Mouse (Mus musculus) lung, postnatal 0 days (tissue): ENCODE data around the gene 1700016D06Rik. TPM values are rescaled to one million over a fixed set of nuclear protein-coding genes. Genes with fewer than 3 reads are reported as not detected.

Experiments used
- ATAC-seq: fragments of 200-750 bp; cut with Nextera tagmentation; 2 replicates; pipeline ENCODE4 v1.8.0; 2017; ENCODE audit warnings: moderate library complexity
- DNase-seq: peaks from one replicate; pipeline ENCODE4 v3.0.0-alpha.2; 2016; ENCODE audit warnings: low spot score
- H3K27ac ChIP-seq: fragments of 300-500 bp; sonication (generic); 2 replicates; pipeline ENCODE4 v1.5.1; 2014; ENCODE audit warnings: antibody characterized with exemption, mild to moderate bottlenecking, low read length, mixed read lengths
- H3K27me3 ChIP-seq: fragments of 300-500 bp; sonication (generic); replicated peaks from 2 replicates; pipeline ENCODE4 v1.6.1; 2014; ENCODE audit warnings: low read length, mixed read lengths; ENCODE audit not compliant: insufficient read depth
- H3K36me3 ChIP-seq: fragments of 300-500 bp; sonication (generic); 2 replicates; pipeline ENCODE4 v1.6.1; 2014; ENCODE audit warnings: low read length, mixed read lengths; ENCODE audit not compliant: insufficient read depth
- H3K4me1 ChIP-seq: fragments of 300-500 bp; sonication (generic); 2 replicates; pipeline ENCODE4 v1.6.1; 2014; ENCODE audit warnings: antibody characterized with exemption, low read depth, low read length, mixed read lengths; ENCODE audit not compliant: insufficient read depth
- H3K4me2 ChIP-seq: fragments of 300-500 bp; sonication (generic); replicated peaks from 2 replicates; pipeline ENCODE4 v1.6.1; 2014; ENCODE audit warnings: low read depth, mild to moderate bottlenecking, low read length, moderate library complexity, mixed read lengths
- H3K4me3 ChIP-seq: fragments of 300-500 bp; sonication (generic); 2 replicates; pipeline ENCODE4 v1.5.1; 2014; ENCODE audit warnings: low read depth, low read length
- H3K9ac ChIP-seq: fragments of 300-500 bp; sonication (generic); replicated peaks from 2 replicates; pipeline ENCODE4 v1.6.1; 2014; ENCODE audit warnings: low read depth, mild to moderate bottlenecking
- H3K9me3 ChIP-seq: fragments of 300-500 bp; sonication (generic); 2 replicates; pipeline ENCODE4 v1.6.1; 2016; ENCODE audit warnings: low read length, mixed read lengths
- CTCF ChIP-seq: IDR thresholded peaks from 2 replicates; pipeline ENCODE4 v1.5.1; 2016; ENCODE audit warnings: antibody characterized with exemption, mild to moderate bottlenecking
- EP300 ChIP-seq: IDR thresholded peaks from 2 replicates; pipeline ENCODE4 v1.6.1; 2016; ENCODE audit warnings: antibody characterized with exemption, mild to moderate bottlenecking, control low read depth
- WGBS: fragments of 180-500 bp; shearing (Covaris S2); extraction: QIAGEN DNeasy Blood & Tissue Kit; methylation state at CpG from one replicate; pipeline ENCODE4 v1.1.7; 2014; 5-methylcytosine and 5-hydroxymethylcytosine counted together
- polyA plus RNA-seq: library from polyadenylated mRNA; unstranded; fragments of >200 nt; fragmentation: Nextera tagmentation; extraction: Ambion mirVana; gene quantifications from 2 replicates; pipeline ENCODE4 v1.2.1, GENCODE M21; 2015

The 1700016D06Rik gene
- polyA plus RNA-seq, 1 experiment from 2014 or later = not detected

DNA sequence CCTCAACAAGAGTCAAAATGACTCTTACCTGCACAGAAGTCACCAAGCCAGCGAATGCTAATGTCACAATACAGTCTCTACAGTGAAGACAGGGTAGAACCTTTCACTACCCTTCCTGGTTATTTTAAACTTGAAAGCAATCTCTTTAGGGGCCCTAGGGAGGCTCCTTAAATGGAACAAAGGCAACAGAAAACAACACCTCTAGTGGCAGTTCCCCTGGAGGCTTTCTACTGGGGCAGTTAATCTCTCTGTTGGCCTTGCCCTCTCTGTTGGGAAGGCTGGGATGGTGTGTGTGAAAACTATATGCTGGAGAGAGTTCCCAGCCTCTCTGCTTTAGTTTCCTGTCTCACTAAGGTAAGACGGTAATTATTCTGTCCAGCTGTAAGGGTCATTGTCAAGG lies 60.3 kb downstream of the 1700016D06Rik start:
- WGBS = 60% methylated on average over 2 of the region's 2 CpGs
- TF ChIP-seq CTCF = no peak
- TF ChIP-seq EP300 = no peak
- no peak for ATAC-seq
- peaks cover 3% of the 10 kb centered on the region; the same call in 1 of the 2 replicates for H3K4me1 ChIP-seq
- H3K27ac ChIP-seq = no peak overlapping the region
- H3K9ac ChIP-seq = no peak overlapping the region
- no peaks in the 10 kb centered on the region for H3K36me3 ChIP-seq
- no peaks in the 10 kb centered on the region for H3K27me3 ChIP-seq
- H3K9me3 ChIP-seq = no peaks in the 10 kb centered on the region
- no peak overlapping the region for H3K4me2 ChIP-seq
- no peak overlapping the region for H3K4me3 ChIP-seq
- DNase-seq = no peak

DNA sequence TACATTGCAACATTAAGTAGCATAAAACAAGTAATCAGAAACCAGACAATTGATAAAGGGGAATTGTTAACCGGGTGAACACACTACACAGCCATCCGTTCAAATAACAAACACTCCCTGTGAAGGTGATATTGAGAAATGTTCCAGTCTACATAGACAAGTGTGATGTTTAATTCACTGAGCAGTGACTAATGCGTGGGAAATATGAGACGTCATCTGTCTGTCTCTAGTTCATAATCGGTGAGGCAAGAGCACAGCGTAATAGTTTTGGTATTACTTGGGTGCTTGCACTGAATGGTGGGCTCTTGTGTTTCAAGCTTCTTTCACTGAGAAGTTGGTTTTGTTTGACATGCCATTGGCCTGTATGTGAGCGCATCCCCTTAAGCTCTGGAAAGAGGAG lies 63.3 kb downstream of the 1700016D06Rik start:
- H3K4me1 ChIP-seq = peaks cover 12% of the 10 kb centered on the region; the same call in 1 of the 2 replicates
- H3K4me3 ChIP-seq = no peak overlapping the region
- H3K4me2 ChIP-seq = no peak overlapping the region
- 78% methylated on average over 7 of the region's 7 CpGs for WGBS
- ATAC-seq = no peak
- no peaks in the 10 kb centered on the region for H3K36me3 ChIP-seq
- no peak for DNase-seq
- H3K9me3 ChIP-seq = no peaks in the 10 kb centered on the region
- no peaks in the 10 kb centered on the region for H3K27me3 ChIP-seq
- no peak overlapping the region for H3K27ac ChIP-seq
- no peak for TF ChIP-seq EP300
- TF ChIP-seq CTCF = no peak
- no peak overlapping the region for H3K9ac ChIP-seq

DNA sequence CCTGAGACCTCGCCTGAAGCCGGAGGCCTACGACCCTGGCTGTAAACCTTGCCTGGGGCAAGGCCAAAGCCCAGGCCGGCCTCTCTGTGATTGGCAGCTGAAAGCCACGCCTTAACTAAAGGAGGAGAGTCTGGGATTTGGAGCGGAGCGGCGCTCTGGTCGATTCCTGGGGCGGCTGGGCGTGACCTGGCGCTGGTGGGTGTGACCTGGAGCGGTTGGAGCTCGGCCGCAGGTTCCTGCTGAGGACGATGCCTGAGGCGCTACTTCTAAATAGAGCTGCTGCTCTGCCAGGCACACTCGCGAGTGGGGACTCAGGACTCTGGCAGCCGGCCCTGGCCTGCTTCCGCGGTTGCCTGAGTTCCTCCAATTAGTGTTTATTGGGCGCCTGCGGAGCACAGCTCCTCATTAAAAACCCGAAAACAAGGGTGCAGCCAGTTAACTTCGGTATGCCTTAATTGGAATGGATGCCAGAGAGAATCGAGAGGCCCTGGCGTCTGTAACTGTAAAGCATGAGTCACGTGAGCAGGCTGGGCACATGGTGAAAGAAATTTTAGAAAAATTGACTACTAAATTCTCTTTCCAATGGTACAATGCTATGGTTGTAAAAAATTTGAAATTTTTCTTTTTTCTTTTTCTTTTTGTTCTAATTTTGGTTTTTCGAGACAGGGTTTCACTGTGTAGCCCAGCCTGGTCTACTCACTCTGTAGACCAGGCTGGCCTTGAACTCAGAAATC lies 64.4 kb downstream of the 1700016D06Rik start:
- peak overlapping the region; percentile 92 for H3K4me3 ChIP-seq

DNA sequence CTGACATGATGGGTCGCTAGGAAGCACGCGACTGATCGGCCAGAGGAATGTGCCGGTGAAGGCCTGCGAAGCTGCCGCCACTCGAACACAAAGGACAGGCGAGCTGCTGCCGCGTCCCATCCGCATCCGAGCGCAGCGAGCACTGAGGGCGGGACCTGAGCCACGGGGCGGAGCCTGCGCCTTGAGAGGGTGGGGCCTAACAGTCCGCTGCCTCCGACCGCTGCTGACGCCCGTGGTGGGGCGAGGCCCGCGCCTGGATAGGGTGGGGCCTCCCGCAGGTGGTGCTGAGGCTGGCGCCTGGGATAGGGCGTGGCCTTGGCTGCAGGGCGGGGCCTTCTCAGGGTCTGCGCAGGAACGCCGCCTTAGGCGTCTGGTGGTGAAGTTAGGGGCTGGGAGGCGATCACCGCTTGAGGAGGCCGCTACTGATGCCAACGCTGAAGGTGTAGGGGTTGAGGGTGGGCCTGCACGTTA lies 65.2 kb downstream of the 1700016D06Rik start, which contains the start of gene Ankrd10:
Gene Ankrd10, minus strand, starts transcription at position 147 of the 471 bp plus-strand sequence.
- ATAC-seq = peak; percentile 96
- Histone ChIP-seq H3K9ac (peak within 1 kb of the TSS; percentile 59), H3K9me3 (no peaks in the 10 kb centered on the region), H3K4me3 (peak within 1 kb of the TSS; percentile 92), H3K4me2 (peak within 1 kb of the TSS; percentile 95), H3K36me3 (no peaks in the 10 kb centered on the region), H3K4me1 (peaks cover 14% of the 10 kb centered on the region; the same call in 1 of the 2 replicates), H3K27me3 (no peaks in the 10 kb centered on the region), H3K27ac (peak within 1 kb of the TSS; percentile 94)
- peak; percentile 97 for DNase-seq
- under 1% methylated on average over 39 of the region's 40 CpGs for WGBS
- TF ChIP-seq CTCF = no peak; the same call in 1 of the 2 replicates
- TF ChIP-seq EP300 = no peak

More for the DNA sequence above, 64.4 kb downstream of the 1700016D06Rik start:
- Histone ChIP-seq H3K4me2 (peak overlapping the region; percentile 95), H3K27ac (peak overlapping the region; percentile 94), H3K27me3 (no peaks in the 10 kb centered on the region), H3K4me1 (peaks cover 14% of the 10 kb centered on the region; the same call in 1 of the 2 replicates), H3K9me3 (no peaks in the 10 kb centered on the region), H3K9ac (peak overlapping the region; percentile 26; the same call in 1 of the 2 replicates), H3K36me3 (no peaks in the 10 kb centered on the region)
- ATAC-seq (peak; percentile 76), DNase-seq (peak; percentile 94)
- TF ChIP-seq CTCF = no peak
- no peak for TF ChIP-seq EP300
- WGBS = 4% methylated on average over 30 of the region's 30 CpGs

DNA sequence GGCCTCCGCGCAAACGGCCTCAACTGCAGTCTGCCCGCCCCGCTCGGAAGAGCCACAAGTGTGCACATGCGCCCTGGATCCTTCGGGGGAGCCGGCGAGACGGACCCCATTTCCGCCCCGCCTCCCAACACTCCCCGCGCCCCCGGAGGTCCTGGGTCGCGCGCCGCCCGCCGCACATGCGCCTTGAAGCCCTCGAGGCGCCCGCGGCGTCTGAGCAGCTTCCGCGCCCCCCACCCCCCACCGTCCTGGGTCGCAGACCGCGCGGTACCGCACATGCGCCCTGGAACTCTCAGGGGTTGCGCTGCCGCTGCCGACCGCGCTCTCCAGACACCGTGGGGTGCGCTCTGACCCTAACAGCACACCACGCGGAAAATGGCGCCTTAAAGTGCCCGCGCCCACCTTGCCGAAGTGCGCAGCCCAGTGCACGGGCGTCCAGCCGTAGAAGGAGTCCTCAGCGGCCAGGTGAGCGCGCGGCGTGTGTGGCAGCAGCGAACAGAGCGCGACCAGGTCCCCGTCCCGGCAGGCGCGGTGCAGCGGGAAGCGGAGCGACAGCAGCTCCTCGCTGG lies 65.8 kb downstream of the 1700016D06Rik start:
- WGBS = 0% methylated on average over 56 of the region's 70 CpGs
- peak overlapping the region; percentile 94 for H3K27ac ChIP-seq
- peaks cover 14% of the 10 kb centered on the region; the same call in 1 of the 2 replicates for H3K4me1 ChIP-seq
- TF ChIP-seq EP300 = no peak
- peak; percentile 39 for TF ChIP-seq CTCF
- H3K4me3 ChIP-seq = peak overlapping the region; percentile 92
- H3K4me2 ChIP-seq = peak overlapping the region; percentile 95
- H3K27me3 ChIP-seq = no peaks in the 10 kb centered on the region
- DNase-seq = peak; percentile 93
- ATAC-seq = peak; percentile 64
- no peaks in the 10 kb centered on the region for H3K36me3 ChIP-seq
- no peaks in the 10 kb centered on the region for H3K9me3 ChIP-seq
- H3K9ac ChIP-seq = peak overlapping the region; percentile 59

DNA sequence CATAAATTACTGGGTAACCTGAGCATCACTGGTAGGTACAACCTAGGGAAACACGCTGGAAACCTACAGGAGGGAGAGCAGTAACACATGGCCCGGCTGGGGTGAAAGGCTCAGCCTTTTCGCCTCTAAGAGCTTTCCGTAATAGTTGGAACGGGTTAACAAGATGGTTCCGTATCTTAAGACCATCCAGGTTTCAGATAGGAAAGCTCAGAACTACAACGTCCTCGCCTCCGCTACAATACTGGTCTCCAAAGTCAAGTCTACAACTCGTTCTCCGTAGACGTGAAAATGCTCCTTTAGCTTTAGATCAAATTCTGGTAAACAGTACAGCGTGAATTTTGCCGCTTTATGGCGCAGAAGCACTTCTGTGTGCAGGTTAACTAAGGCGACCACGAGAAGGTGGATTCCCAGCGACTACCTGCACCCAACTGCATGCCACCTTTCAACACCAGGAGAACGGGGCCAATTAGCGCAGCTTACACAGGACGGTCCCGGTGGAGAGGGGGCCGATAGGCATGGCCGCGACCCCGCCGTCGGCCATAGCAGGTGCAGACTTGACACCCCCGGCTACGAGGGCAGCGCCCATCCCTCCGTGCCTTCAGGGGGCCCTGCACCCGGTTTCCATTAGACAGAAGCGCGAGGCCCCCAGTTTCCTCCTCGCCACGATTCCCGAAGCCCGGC lies 66.4 kb downstream of the 1700016D06Rik start:
- Histone ChIP-seq H3K4me3 (peak overlapping the region; percentile 92), H3K9me3 (no peaks in the 10 kb centered on the region), H3K27ac (peak overlapping the region; percentile 94), H3K4me2 (peak overlapping the region; percentile 95), H3K36me3 (no peaks in the 10 kb centered on the region), H3K4me1 (peaks cover 14% of the 10 kb centered on the region; the same call in 1 of the 2 replicates), H3K27me3 (no peaks in the 10 kb centered on the region), H3K9ac (peak overlapping the region; percentile 59)
- 1% methylated on average over 39 of the region's 39 CpGs for WGBS
- DNase-seq (peak; percentile 15), ATAC-seq (no peak)
- TF ChIP-seq CTCF (no peak), EP300 (no peak)
